Mouse (Mus musculus): ENCODE results near the gene Tango6. TPM values are rescaled to one million over a fixed set of nuclear protein-coding genes. Genes with fewer than 3 reads are reported as not detected.
"Not testable (repeated sequence)": the region's sequence is repeated elsewhere in the genome, so short reads cannot be mapped to it uniquely, and the experiment has no call there.

Gene Tango6
- polyA plus RNA-seq, 1 experiment from 2014 or later: 9.0 TPM

DNA sequence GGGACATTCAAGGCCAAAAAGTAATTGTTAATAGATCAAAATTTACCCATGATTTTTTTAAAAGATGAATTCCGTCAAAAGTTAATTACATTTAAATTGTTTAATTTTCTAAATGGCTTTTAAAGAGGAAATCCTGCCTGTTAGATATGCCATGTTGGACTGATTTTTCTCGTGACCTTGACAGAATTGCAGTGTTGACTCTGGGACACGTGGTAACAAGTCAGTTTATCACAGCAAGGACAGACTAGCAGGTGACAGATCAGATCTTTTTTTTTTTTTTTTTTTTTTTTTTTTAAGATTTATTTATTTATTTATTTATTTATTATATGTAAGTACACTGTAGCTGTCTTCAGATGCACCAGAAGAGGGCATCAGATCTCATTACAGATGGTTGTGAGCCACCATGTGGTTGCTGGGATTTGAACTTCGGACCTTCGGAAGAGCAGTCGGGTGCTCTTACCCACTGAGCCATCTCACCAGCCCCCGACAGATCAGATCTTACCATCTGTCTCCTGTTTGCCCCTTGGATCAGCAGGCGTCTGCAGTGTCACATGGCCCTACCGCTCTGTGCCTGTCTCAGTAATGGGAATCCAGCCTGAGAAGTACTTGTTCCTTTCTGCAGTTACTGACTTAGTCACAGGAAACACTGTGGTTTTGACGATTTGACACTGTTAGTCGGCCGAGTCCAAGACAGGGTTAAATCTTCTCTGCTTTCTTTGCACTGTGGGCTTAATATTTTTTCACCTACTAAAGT lies 119.7 kb downstream of the Tango6 start:
- ATAC-seq (ENCODE audit: insufficient read depth, low FRiP score, low TSS enrichment); H3K4me3 ChIP-seq (ENCODE audit: low read depth, low read length); H3K4me1 ChIP-seq (ENCODE audit: control insufficient read depth, insufficient read depth, low read length); DNase-seq (ENCODE audit: low spot score); H3K27me3 ChIP-seq (ENCODE audit: control insufficient read depth, insufficient read depth, low read length); H3K9me3 ChIP-seq (ENCODE audit: control insufficient read depth, low read length); H3K27ac ChIP-seq (ENCODE audit: low read depth, low read length); H3K4me2 ChIP-seq (ENCODE audit: low read depth); H3K9ac ChIP-seq (ENCODE audit: low read length); H3K36me3 ChIP-seq (ENCODE audit: control insufficient read depth, insufficient read depth, low read length): not testable (repeated sequence)
- WGBS: 87% methylated on average over 12 of the region's 12 CpGs

DNA sequence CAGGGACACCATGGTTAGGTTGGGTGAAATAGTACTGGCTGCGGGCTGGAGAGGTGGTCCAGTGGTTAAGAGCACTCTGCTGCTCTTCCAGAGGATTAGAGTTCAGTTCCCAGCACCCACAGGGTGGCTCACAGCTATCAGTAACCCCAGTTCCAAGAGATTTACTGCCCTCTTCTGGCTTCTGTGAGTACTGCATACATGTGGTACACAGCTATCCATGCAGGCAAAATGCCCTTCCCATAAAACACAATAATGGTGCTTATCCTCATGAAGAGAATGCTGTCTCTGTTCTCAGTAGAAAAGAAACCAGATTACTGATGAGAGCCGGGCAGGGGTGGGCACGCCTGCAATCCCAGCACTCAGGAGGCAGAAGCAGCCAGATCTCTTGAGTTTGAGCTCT lies 123.0 kb downstream of the Tango6 start:
- H3K4me2 ChIP-seq (ENCODE audit: low read depth): no peak overlapping the region
- no peaks in the 10 kb centered on the region for H3K27me3 ChIP-seq (ENCODE audit: control insufficient read depth, insufficient read depth, low read length)
- H3K36me3 ChIP-seq (ENCODE audit: control insufficient read depth, insufficient read depth, low read length): no peaks in the 10 kb centered on the region
- 0 out of 2 replicates have a peak, but pooled peaks cover 2% of the 10 kb centered on the region for H3K4me1 ChIP-seq (ENCODE audit: control insufficient read depth, insufficient read depth, low read length)
- no peaks in the 10 kb centered on the region for H3K9me3 ChIP-seq (ENCODE audit: control insufficient read depth, low read length)
- WGBS: 95% methylated on average over 3 of the region's 3 CpGs
- H3K4me3 ChIP-seq (ENCODE audit: low read depth, low read length): no peak overlapping the region
- H3K27ac ChIP-seq (ENCODE audit: low read depth, low read length): no peak overlapping the region
- no peak overlapping the region for H3K9ac ChIP-seq (ENCODE audit: low read length)
- ATAC-seq (ENCODE audit: insufficient read depth, low FRiP score, low TSS enrichment): no peak
- DNase-seq (ENCODE audit: low spot score): no peak

DNA sequence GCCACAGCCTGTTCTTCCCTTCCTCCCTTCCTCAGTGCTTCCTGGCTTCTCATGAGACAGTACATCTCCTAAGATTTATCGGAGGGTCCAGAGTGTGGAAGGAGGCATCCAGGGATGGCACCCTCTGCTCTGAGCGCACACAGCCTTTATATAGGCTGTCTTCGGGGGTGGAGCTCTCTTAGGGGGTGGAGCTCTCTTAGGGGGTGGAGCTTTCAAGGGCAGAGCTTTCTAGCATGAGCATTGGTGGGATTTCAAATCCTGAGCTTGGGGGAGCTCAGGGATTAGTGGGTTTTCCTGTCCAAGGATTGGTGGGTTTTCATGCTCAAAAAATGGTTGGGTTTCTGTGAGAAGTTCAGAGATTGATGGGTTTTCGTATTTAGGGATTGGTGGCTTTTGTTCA lies 124.6 kb downstream of the Tango6 start:
- Histone ChIP-seq H3K27ac (ENCODE audit: low read depth, low read length) (no peak overlapping the region), H3K4me2 (ENCODE audit: low read depth) (no peak overlapping the region), H3K27me3 (ENCODE audit: control insufficient read depth, insufficient read depth, low read length) (no peaks in the 10 kb centered on the region), H3K36me3 (ENCODE audit: control insufficient read depth, insufficient read depth, low read length) (no peaks in the 10 kb centered on the region), H3K4me1 (ENCODE audit: control insufficient read depth, insufficient read depth, low read length) (0 out of 2 replicates have a peak, but pooled peaks cover 2% of the 10 kb centered on the region), H3K4me3 (ENCODE audit: low read depth, low read length) (no peak overlapping the region), H3K9me3 (ENCODE audit: control insufficient read depth, low read length) (no peaks in the 10 kb centered on the region), H3K9ac (ENCODE audit: low read length) (no peak overlapping the region)
- DNase-seq (ENCODE audit: low spot score): no peak
- ATAC-seq (ENCODE audit: insufficient read depth, low FRiP score, low TSS enrichment): no peak
- WGBS: 90% methylated on average over 4 of the region's 4 CpGs

DNA sequence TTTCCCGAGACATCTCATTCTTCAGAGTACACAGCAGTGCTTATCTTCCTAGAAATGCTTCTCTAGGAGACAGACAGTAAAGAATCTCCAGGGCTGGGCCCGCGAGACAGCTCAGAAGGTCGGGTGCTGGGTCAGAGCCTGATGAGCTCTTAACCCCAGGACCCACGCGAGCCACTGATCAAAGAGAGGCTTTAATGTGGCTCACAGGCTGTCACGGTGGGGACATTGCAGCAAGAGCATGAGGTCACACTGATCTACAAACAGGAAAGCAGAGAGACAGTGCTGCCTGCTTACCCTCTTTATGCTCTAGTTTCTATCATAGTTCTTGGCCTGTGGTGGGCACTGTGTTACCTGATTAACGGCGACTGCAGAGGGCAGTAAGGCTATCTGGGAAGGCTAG lies 126.9 kb downstream of the Tango6 start:
- Histone ChIP-seq H3K27me3 (ENCODE audit: control insufficient read depth, insufficient read depth, low read length) (no peaks in the 10 kb centered on the region), H3K4me1 (ENCODE audit: control insufficient read depth, insufficient read depth, low read length) (0 out of 2 replicates have a peak, but pooled peaks cover 2% of the 10 kb centered on the region), H3K4me2 (ENCODE audit: low read depth) (no peak overlapping the region), H3K9me3 (ENCODE audit: control insufficient read depth, low read length) (no peaks in the 10 kb centered on the region), H3K4me3 (ENCODE audit: low read depth, low read length) (no peak overlapping the region), H3K27ac (ENCODE audit: low read depth, low read length) (no peak overlapping the region), H3K9ac (ENCODE audit: low read length) (no peak overlapping the region), H3K36me3 (ENCODE audit: control insufficient read depth, insufficient read depth, low read length) (no peaks in the 10 kb centered on the region)
- DNase-seq (ENCODE audit: low spot score) (no peak), ATAC-seq (ENCODE audit: insufficient read depth, low FRiP score, low TSS enrichment) (no peak)
- WGBS: 29% methylated on average over 9 of the region's 9 CpGs

DNA sequence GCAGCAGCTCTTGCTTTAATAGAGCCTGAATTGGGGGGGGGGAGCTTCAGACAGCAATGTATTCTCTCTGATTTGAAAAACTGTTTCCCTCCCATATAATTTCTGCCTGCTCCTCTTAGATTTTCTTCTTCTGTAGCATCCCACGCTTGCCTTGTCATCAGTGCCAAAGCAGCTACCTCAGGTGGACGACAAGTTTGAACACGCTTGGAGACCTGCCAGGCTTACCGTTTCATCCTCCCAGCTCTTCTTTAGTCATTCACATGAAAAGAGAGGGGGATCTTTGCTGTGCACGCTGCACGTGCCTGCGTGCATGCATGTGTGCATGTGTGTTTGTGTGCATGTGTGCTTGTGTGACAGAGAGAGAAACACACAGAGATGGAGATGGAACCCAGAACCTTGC lies 127.5 kb downstream of the Tango6 start:
- Histone ChIP-seq H3K9me3 (ENCODE audit: control insufficient read depth, low read length) (no peaks in the 10 kb centered on the region), H3K4me1 (ENCODE audit: control insufficient read depth, insufficient read depth, low read length) (0 out of 2 replicates have a peak, but pooled peaks cover 2% of the 10 kb centered on the region), H3K4me2 (ENCODE audit: low read depth) (no peak overlapping the region), H3K27ac (ENCODE audit: low read depth, low read length) (no peak overlapping the region), H3K27me3 (ENCODE audit: control insufficient read depth, insufficient read depth, low read length) (no peaks in the 10 kb centered on the region), H3K9ac (ENCODE audit: low read length) (no peak overlapping the region), H3K4me3 (ENCODE audit: low read depth, low read length) (no peak overlapping the region), H3K36me3 (ENCODE audit: control insufficient read depth, insufficient read depth, low read length) (no peaks in the 10 kb centered on the region)
- 93% methylated on average over 7 of the region's 7 CpGs for WGBS
- ATAC-seq (ENCODE audit: insufficient read depth, low FRiP score, low TSS enrichment) (no peak), DNase-seq (ENCODE audit: low spot score) (no peak)

DNA sequence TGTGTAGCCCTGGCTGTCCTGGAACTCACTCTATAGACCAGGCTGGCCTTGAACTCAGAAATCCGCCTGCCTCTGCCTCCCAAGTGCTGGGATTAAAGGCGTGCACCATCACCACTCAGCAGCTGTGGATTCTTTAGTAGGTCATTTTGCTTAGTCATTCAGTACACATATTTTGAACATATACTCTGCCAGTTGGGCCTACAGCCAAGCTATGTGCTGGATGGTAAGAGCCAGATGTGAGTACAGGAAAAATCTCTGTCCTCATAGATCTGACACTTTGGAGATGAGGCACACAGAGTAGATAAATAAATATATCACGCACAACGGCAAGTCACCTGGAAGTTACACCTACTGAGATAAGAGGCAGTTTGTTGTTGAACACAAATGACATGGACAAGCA lies 129.7 kb downstream of the Tango6 start:
- H3K9ac ChIP-seq (ENCODE audit: low read length): no peak overlapping the region
- DNase-seq (ENCODE audit: low spot score): no peak
- 96% methylated on average over 4 of the region's 4 CpGs for WGBS

DNA sequence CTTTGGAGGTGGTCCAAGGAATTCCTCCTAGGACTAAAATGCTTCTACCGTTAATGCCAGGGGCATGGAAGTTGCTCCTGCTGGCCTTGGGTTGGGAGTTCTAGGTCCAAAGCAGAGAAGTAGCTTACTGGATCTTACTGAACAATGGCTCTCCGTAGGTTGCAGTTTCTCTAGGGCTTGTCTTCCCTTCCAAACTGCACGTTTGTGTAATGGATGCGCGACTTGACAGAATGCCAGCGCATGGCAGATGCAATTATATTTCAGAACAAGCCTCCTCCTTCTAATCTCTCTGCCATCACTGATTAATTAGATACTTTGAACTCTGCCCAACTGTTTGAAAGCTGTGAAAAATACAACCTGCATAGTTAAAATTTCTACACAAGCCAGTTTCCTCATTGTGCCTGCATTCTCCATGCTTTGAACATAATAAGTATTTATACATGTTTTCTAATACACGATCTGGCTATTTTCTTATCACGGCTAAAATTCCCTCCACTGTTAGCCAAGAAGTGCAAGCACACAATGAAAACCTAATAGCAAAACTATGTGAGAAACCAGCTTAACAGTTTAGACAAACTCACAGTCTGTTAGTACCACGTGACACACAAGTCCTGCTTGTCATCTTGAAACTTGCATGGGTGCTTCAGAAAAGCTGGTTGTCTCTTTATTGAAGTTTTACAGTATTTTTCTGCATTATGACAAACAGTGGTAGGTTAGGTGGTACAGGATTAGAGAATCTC lies 133.7 kb downstream of the Tango6 start:
- DNase-seq (ENCODE audit: low spot score): no peak
- no peak overlapping the region for H3K9ac ChIP-seq (ENCODE audit: low read length)
- H3K27me3 ChIP-seq (ENCODE audit: control insufficient read depth, insufficient read depth, low read length): no peaks in the 10 kb centered on the region
- no peak for ATAC-seq (ENCODE audit: insufficient read depth, low FRiP score, low TSS enrichment)
- H3K4me1 ChIP-seq (ENCODE audit: control insufficient read depth, insufficient read depth, low read length): no peaks in the 10 kb centered on the region
- H3K4me2 ChIP-seq (ENCODE audit: low read depth): no peak overlapping the region
- no peak overlapping the region for H3K27ac ChIP-seq (ENCODE audit: low read depth, low read length)
- 85% methylated on average over 9 of the region's 9 CpGs for WGBS
- no peaks in the 10 kb centered on the region for H3K9me3 ChIP-seq (ENCODE audit: control insufficient read depth, low read length)
- H3K4me3 ChIP-seq (ENCODE audit: low read depth, low read length): no peak overlapping the region
- H3K36me3 ChIP-seq (ENCODE audit: control insufficient read depth, insufficient read depth, low read length): no peaks in the 10 kb centered on the region

More for the DNA sequence above, 129.7 kb downstream of the Tango6 start:
- no peak for ATAC-seq (ENCODE audit: insufficient read depth, low FRiP score, low TSS enrichment)
- H3K27ac ChIP-seq (ENCODE audit: low read depth, low read length): no peak overlapping the region
- no peaks in the 10 kb centered on the region for H3K9me3 ChIP-seq (ENCODE audit: control insufficient read depth, low read length)
- H3K27me3 ChIP-seq (ENCODE audit: control insufficient read depth, insufficient read depth, low read length): no peaks in the 10 kb centered on the region
- H3K4me2 ChIP-seq (ENCODE audit: low read depth): no peak overlapping the region
- H3K4me3 ChIP-seq (ENCODE audit: low read depth, low read length): no peak overlapping the region
- H3K4me1 ChIP-seq (ENCODE audit: control insufficient read depth, insufficient read depth, low read length): 0 out of 2 replicates have a peak, but pooled peaks cover 2% of the 10 kb centered on the region
- H3K36me3 ChIP-seq (ENCODE audit: control insufficient read depth, insufficient read depth, low read length): no peaks in the 10 kb centered on the region

DNA sequence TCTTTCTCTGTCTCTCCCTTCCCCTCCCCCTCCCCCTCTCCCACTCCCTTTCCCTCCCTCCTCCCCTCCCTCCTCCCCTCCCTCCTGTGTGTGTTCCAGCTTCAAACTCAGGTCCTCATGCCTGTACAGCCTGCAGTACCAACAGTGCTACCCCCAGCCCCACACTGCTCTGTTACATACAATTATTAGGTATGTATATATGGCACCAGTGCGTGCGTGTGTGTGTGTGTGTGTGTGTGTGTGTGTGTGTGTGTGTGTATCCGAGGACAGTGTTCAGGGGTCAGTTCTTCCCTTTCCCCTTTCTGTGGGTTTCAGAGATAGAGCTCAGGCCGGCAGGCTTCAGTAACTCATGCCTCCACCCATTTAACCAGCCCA lies 134.3 kb downstream of the Tango6 start:
- H3K27ac ChIP-seq (ENCODE audit: low read depth, low read length): no peak overlapping the region
- no peak for ATAC-seq (ENCODE audit: insufficient read depth, low FRiP score, low TSS enrichment)
- H3K4me3 ChIP-seq (ENCODE audit: low read depth, low read length): no peak overlapping the region
- H3K9me3 ChIP-seq (ENCODE audit: control insufficient read depth, low read length): no peaks in the 10 kb centered on the region
- no peaks in the 10 kb centered on the region for H3K4me1 ChIP-seq (ENCODE audit: control insufficient read depth, insufficient read depth, low read length)
- DNase-seq (ENCODE audit: low spot score): no peak
- no peak overlapping the region for H3K9ac ChIP-seq (ENCODE audit: low read length)
- 72% methylated on average over 4 of the region's 4 CpGs for WGBS
- H3K36me3 ChIP-seq (ENCODE audit: control insufficient read depth, insufficient read depth, low read length): no peaks in the 10 kb centered on the region
- no peaks in the 10 kb centered on the region for H3K27me3 ChIP-seq (ENCODE audit: control insufficient read depth, insufficient read depth, low read length)
- H3K4me2 ChIP-seq (ENCODE audit: low read depth): no peak overlapping the region
